Mouse (Mus musculus) T-helper 17 cell (primary cell): Measurements from ENCODE around the gene 4930480E11Rik.
"Not testable (repeated sequence)": the region's sequence is repeated elsewhere in the genome, so short reads cannot be mapped to it uniquely, and the experiment has no call there.

Source experiments
- in situ Hi-C, 2 experiments: fragments of 300-600 bp; cut with MboI, MseI; formaldehyde crosslinking; loops; 1 replicate in 1 of 2; 2 replicates in 1 of 2; pipeline ENCODE4 v1.15.1; 2025; ENCODE audit warnings: high pct_unique_total_duplicates in 2 of 2

The 4930480E11Rik gene

DNA sequence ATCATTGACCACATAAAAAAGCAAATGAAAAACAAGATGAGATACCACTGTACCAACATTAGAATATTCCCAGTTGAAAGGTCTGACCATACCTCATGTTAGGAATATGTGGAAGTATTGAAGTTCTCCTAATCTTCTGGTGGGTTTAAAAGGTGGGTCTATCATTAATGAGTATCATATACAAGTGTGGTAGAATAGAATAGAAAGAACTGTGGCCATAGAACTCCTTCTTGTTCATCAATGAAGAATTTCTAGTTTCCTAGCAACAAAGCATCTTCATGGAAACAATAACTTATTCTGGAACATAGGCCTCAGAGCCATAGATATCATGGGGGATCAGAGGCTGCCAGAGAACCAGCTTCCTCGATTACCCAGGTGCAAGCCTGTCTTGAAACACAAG is at the start of gene 4930480E11Rik:
Gene 4930480E11Rik (plus strand): TSS at position 301 of the 400 bp plus-strand sequence.
- in situ Hi-C loops, result no loop called here

DNA sequence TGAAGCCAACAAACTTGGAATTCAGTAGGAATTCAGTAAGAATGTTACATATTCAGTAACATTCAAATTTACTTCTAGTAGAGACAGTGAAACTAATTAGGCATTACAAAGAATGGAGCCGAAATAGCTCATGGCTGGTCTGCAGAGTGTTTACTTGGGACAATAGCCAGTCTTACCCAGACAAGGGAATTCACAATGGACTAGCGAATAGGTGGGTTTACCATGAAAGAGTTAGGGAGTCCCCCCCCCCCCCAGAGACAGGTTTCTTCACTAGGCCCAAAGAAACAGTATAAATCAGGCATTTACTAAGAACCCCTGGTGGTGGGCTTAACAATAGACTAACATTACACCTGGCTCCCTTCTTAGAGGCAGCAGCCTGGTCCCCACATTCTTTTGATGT is 33.9 kb downstream of the 4930480E11Rik start:
- in situ Hi-C loops, result not testable (repeated sequence)
